Mouse (Mus musculus) C2C12 (cell line): Measurements from ENCODE around the gene Mtf1. TPM values are rescaled to one million over a fixed set of nuclear protein-coding genes. Genes with fewer than 3 reads are reported as not detected.
A peak's percentile ranks its signal among the peaks of the same experiment; 100 is the strongest.

Experiments used
- H3K27me3 ChIP-seq: one replicate; pipeline ENCODE4 v1.6.1; 2011; ENCODE audit not compliant: control insufficient read depth, insufficient read depth, insufficient read length
- H3K36me3 ChIP-seq: one replicate; pipeline ENCODE4 v1.6.1; 2011; ENCODE audit not compliant: control insufficient read depth, insufficient read depth
- H3K4me3 ChIP-seq: one replicate; pipeline ENCODE4 v1.5.1; 2011; ENCODE audit warnings: mild to moderate bottlenecking, control low read depth; ENCODE audit not compliant: poor library complexity, insufficient read depth, severe bottlenecking
- H3K79me2 ChIP-seq: one replicate; pipeline ENCODE4 v1.6.1; 2011; ENCODE audit not compliant: control insufficient read depth, insufficient read depth
- H3K79me3 ChIP-seq: one replicate; pipeline ENCODE4 v1.6.1; 2011; ENCODE audit warnings: low read depth, control low read depth
- H3ac ChIP-seq: one replicate; pipeline ENCODE3; 2011; ENCODE audit warnings: low read depth; ENCODE audit not compliant: control insufficient read depth, insufficient read length
- CEBPB ChIP-seq: IDR thresholded peaks from one replicate; pipeline ENCODE4 v1.6.1; 2011; ENCODE audit warnings: low read depth, mild to moderate bottlenecking, control low read depth, moderate library complexity
- CTCF ChIP-seq: IDR thresholded peaks from one replicate; pipeline ENCODE4 v1.5.1; 2011; ENCODE audit not compliant: control insufficient read depth, insufficient read depth, insufficient read length
- FOSL1 ChIP-seq: IDR thresholded peaks from one replicate; pipeline ENCODE4 v1.8.0; 2011; ENCODE audit warnings: mild to moderate bottlenecking, low read length; ENCODE audit not compliant: poor library complexity, insufficient read depth, severe bottlenecking
- MAX ChIP-seq: IDR thresholded peaks from one replicate; pipeline ENCODE4 v1.6.1; 2011; ENCODE audit warnings: mild to moderate bottlenecking, control low read depth
- MYOD1 ChIP-seq: IDR thresholded peaks from one replicate; pipeline ENCODE4 v1.6.1; 2011; ENCODE audit warnings: low read depth; ENCODE audit not compliant: control insufficient read depth, insufficient read length
- MYOG ChIP-seq: IDR thresholded peaks from one replicate; pipeline ENCODE4 v1.6.1; 2011; ENCODE audit not compliant: control insufficient read depth, insufficient read length; ENCODE audit errors: extremely low read depth
- USF1 ChIP-seq: IDR thresholded peaks from one replicate; pipeline ENCODE4 v1.6.1; 2011; ENCODE audit warnings: low read depth, mild to moderate bottlenecking, control low read depth, moderate library complexity
- polyA plus RNA-seq: library from polyadenylated mRNA; unstranded; fragments of >200 nt; fragmentation: generic; extraction: Trizol; gene quantifications from one replicate; pipeline ENCODE4 v1.2.1, GENCODE M21; 2012; ENCODE audit warnings: missing spikeins

Gene Mtf1
- polyA plus RNA-seq, 1 experiment = 10.9 TPM

GRCm38 (mm10) chr4:124838035-124838700 lies 36.3 kb downstream of the Mtf1 start:
- Histone ChIP-seq H3K79me3 (no peaks in the 10 kb centered on the region), H3K36me3 (peaks cover 34% of the 10 kb centered on the region), H3K79me2 (no peaks in the 10 kb centered on the region), H3K4me3 (no peak overlapping the region), H3ac (no peak overlapping the region), H3K27me3 (no peaks in the 10 kb centered on the region)
- TF ChIP-seq MYOG = no peak
- TF ChIP-seq FOSL1 = no peak
- TF ChIP-seq CTCF = no peak
- no peak for TF ChIP-seq USF1
- TF ChIP-seq MAX = no peak
- TF ChIP-seq CEBPB = no peak
- no peak for TF ChIP-seq MYOD1

- H3K36me3 ChIP-seq = peaks cover 28% of the 10 kb centered on the region
- no peaks in the 10 kb centered on the region for H3K27me3 ChIP-seq
- H3K79me2 ChIP-seq = no peaks in the 10 kb centered on the region
- no peak overlapping the region for H3ac ChIP-seq
- TF ChIP-seq CEBPB = no peak
- no peak for TF ChIP-seq MYOG
- no peak overlapping the region for H3K4me3 ChIP-seq
- H3K79me3 ChIP-seq = no peaks in the 10 kb centered on the region
These were observed 39.1 kb downstream of the Mtf1 start for GRCm38 (mm10) chr4:124840998-124841397.

- Histone ChIP-seq H3K36me3 (peaks cover 19% of the 10 kb centered on the region), H3ac (no peak overlapping the region), H3K4me3 (no peak overlapping the region), H3K79me3 (no peaks in the 10 kb centered on the region), H3K79me2 (peaks cover 2% of the 10 kb centered on the region), H3K27me3 (no peaks in the 10 kb centered on the region)
- TF ChIP-seq MYOD1 (no peak), CTCF (peak; percentile 58), MAX (no peak), MYOG (no peak)
These were observed 41.6 kb downstream of the Mtf1 start for GRCm38 (mm10) chr4:124843493-124843892.

GRCm38 (mm10) chr4:124847573-124847972 lies 45.7 kb downstream of the Mtf1 start:
- no peak overlapping the region for H3K4me3 ChIP-seq
- peaks cover 16% of the 10 kb centered on the region for H3K79me3 ChIP-seq
- peaks cover 36% of the 10 kb centered on the region for H3K79me2 ChIP-seq
- H3K36me3 ChIP-seq = peaks cover 11% of the 10 kb centered on the region
- TF ChIP-seq MYOD1 (peak; percentile 4), MAX (peak; percentile 35), CEBPB (no peak), CTCF (peak; percentile 87), USF1 (no peak), MYOG (no peak), FOSL1 (no peak)
- no peak overlapping the region for H3ac ChIP-seq
- H3K27me3 ChIP-seq = no peaks in the 10 kb centered on the region

GRCm38 (mm10) chr4:124849631-124850260 lies 47.8 kb downstream of the Mtf1 start:
- Histone ChIP-seq H3K27me3 (no peaks in the 10 kb centered on the region), H3K36me3 (peaks cover 28% of the 10 kb centered on the region), H3K79me2 (peaks cover 58% of the 10 kb centered on the region), H3K4me3 (peak overlapping the region; percentile 89), H3ac (peak overlapping the region; percentile 94), H3K79me3 (peaks cover 38% of the 10 kb centered on the region)
- no peak for TF ChIP-seq MAX
- no peak for TF ChIP-seq FOSL1
- TF ChIP-seq MYOD1 = no peak
- TF ChIP-seq CEBPB = no peak
- TF ChIP-seq MYOG = no peak
- no peak for TF ChIP-seq CTCF
- TF ChIP-seq USF1 = no peak

- TF ChIP-seq CTCF = peak; percentile 63
- TF ChIP-seq USF1 = no peak
- peak within 1 kb of the TSS; percentile 89 for H3K4me3 ChIP-seq
These were observed 48.5 kb downstream of the Mtf1 start, which contains the start of gene Yrdc for GRCm38 (mm10) chr4:124850261-124850913. Gene Yrdc, plus strand, starts transcription at chr4:124850679.

More at GRCm38 (mm10) chr4:124850261-124850913, 48.5 kb downstream of the Mtf1 start, which contains the start of gene Yrdc:
- peaks cover 39% of the 10 kb centered on the region for H3K79me3 ChIP-seq
- H3K79me2 ChIP-seq = peaks cover 60% of the 10 kb centered on the region
- peak within 1 kb of the TSS; percentile 94 for H3ac ChIP-seq
- no peaks in the 10 kb centered on the region for H3K27me3 ChIP-seq
- H3K36me3 ChIP-seq = peaks cover 35% of the 10 kb centered on the region
